Mouse (Mus musculus): ENCODE measurements around the gene Pde11a.

GRCm38 (mm10) chr2:76069238-76069637 lies 269.3 kb downstream of the Pde11a start:
- TF ChIP-seq POLR2A (IDR thresholded peaks at IDR 0.05; ENCODE audit: insufficient read depth, low read depth, low read length) (no peak), CTCF (IDR thresholded peaks at IDR 0.05; ENCODE audit: insufficient read depth, low read depth, low read length) (no peak)

Measured in olfactory bulb, adult 2 months (tissue).